Mouse (Mus musculus) embryo, embryonic 11 days (tissue): ENCODE results near the gene Plcl1.

Experiments
- DNase-seq: peaks from one replicate; pipeline ENCODE4 v3.0.0-alpha.2; 2015

Plcl1 gene

DNA sequence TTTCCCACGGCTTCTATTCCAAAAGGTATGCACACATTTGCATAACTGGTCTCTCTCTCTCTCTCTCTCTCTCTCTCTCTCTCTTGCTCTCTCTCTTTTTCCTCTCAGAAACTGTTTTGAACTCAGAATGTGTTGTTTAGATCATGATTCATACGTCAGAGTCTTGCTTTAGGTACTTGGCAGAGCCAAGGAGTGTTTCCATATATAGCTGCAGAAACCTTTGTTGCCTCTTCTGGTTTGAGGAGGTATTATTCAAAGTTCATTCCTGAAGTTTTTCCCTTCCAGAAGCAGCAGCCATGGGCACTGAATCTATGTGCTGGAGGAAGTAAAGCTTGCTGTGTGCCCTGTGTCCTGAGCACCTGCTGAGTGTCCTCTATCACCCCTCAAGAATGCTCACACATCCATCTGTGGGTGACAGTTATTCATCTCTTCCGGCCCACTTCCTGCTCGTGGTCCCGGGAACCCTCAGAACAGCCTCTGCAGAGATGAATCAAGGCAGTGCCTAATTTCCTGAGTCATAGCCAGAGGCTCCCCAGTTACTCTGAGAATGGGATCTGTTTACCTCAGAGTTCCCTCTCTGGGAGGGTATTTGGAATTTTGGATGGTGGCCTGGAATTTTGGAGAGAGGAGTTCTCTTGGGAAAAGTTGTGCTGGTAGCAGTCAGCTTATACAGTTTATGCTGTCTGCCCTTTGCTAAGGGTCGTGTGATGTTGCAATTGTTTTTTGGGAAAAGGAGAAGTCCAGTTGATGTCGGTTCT, 123.0 kb downstream of the Plcl1 start:
- no peak for DNase-seq

DNA sequence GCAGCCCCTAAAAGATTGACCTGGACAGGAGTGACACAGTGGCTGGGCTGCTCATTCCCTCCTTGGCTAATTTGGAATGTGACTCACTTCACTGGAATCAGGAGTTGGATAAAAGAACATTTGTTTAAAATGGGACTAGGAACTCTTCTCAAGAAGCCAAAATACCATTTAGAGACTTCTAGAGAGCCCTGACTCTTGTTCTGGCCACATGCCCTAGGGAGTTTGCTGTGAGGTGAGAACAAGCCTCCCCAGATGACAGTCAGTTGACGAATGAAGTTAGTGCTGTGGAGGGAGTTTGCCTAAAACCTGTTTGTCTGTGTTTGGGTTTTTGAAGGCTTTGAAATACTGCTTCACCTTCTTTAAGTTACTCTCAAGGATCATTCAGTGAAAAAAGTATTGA, 128.1 kb downstream of the Plcl1 start:
- no peak for DNase-seq

DNA sequence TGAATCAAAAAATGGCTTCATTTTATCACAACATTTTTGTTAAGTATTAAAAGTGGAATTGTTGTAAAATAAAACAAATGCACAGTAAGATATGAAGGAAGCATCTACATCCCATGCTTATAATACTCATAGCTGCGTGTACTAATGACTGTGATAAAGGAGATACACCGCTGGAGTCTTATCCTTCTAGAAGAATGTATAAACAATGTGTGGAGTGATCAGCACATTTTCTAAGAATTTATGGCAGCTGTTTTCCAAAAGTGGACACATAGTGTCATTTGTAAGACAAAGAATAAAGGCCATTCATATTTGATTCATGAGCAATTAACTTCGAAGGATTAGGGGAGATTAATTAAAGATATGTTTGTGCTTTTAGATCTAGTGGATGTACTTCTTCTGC, 148.7 kb downstream of the Plcl1 start:
- DNase-seq = no peak

DNA sequence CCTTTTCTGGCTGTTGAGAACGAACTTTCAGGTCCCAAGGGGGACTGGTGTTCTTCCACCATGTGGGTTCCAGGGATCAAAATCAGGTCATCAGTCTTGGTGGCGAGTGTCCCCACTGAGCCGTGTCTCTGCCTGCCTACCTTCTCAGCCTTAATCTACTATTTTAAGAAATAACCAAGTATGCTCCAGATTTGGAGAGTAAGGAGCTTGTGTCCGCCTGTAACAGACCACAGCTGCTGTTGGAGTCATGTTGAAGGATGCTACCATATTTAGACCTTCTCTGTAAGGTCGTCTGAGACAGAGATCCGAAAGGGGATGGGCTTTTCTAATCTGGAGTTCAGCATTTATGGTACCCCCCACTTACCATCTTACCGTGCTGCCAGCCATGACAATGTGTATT, 152.2 kb downstream of the Plcl1 start:
- DNase-seq = no peak

DNA sequence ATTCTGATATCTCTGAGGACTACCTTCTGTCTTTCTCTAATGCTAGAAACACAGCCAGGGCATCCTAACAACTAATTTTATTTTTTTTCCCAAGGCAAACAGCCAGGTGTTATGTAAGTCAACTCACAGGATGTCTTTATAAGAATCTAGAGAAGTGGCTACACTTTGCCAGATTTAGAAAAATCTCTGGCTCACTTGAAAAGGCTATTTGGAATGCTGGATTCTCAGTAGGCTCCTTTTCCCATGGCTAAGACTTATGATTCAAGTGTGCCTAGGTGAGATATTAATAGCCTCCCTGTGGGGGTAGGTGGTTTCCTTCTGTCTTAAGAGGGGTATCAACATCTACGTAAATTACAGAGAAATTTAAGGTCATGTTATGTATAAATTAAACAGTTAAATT, 152.7 kb downstream of the Plcl1 start:
- DNase-seq = no peak

DNA sequence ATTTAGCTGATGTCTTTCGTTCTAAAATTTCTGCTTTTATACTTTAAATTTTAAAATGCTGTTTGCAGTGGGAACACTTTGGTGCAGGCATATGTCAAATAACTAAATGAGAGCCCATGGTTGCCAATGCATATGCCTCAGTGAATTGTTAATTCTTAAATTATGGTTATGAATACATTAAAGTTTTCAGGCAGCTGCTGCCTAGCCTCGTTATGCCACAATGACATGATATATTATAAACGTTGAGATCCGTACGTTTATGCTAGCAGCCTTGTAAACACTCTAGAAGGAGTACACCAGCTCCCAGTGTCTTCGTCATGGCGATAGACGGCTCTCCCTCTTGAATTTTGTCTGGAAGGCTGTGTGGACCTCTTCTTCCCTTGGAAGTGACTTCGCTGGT, 154.3 kb downstream of the Plcl1 start:
- DNase-seq = no peak

DNA sequence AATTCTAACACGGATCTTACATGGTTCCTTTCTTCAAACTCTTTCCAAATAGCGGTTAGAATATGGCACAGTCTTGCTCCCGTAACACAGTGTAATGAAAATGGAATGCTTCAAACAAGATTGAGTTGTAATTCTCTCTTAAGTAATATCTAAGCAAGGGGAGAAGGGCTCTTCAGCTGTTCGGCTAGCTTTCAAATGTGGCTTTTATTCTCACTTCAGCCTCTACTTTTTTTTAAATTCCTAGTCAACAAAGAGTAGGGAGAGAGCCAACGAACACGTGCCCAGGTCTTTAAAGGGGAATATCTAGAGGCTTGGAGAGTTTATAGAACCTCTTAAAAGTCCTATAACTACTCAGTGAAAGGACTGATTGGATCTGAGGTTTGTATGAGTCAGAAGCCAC, 160.2 kb downstream of the Plcl1 start:
- DNase-seq = no peak

DNA sequence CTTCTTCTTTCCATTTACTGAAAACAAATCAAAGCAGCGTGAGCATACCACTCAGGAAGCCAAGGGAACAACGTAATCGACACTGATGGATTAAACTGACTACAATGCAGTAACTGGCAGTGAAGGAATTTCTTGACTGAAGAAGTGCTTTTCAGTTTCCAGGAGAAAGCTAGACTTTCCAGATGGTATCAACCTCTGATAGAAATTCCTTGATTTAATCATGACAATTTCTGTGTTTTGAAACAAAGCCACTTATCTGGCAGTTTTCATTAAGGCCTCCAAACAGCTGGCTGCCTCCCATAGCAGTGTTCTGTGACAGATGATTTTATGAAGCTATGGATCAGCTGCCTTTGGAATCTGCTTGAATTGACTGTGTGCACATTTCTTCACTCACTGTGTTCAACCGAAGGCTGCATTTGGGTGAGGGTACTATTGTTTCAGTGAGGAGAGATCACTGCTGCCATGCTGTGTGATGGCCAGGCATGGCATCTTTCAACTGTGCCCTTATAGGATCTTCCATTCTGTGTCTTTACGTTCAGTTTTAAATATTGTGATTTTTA, 162.2 kb downstream of the Plcl1 start:
- no peak for DNase-seq

DNA sequence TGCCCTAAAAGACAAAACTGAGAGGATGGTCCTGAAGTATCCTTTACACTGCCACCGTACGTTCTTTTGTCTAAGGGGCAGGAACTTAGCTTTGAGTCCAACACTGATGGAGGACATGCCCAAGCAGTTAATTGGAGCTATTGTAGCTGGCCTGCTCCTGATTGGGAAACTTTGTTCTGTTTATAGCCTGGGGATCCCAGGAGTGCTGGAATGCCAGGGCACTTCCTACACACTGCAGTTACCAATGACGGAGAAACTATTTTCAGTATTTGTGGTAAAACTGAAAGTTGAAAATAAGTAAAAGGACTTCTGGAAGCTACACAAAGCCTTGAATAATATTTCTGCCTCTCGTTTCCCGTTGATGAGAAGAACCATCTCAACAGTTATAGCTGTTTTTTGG, 164.5 kb downstream of the Plcl1 start:
- DNase-seq = no peak

DNA sequence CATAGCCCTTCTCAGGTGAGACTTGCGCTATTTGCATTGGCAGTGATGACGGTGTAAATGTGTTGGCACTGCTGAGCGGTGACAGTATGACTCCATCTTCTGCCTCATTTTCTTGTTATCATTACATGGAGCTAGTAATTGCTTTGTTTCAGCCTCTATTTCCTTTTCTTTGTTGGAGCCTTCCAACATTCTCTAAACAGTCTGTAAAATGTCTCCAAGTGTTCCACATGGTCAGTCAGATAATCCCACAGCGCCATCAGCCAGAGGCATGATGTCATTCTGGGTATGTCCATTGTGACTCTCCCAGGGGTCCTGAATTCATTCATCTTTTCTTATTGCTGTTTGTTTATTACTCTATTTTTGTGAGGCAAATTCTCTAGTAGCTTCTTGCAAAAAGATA, 165.7 kb downstream of the Plcl1 start:
- DNase-seq = no peak

DNA sequence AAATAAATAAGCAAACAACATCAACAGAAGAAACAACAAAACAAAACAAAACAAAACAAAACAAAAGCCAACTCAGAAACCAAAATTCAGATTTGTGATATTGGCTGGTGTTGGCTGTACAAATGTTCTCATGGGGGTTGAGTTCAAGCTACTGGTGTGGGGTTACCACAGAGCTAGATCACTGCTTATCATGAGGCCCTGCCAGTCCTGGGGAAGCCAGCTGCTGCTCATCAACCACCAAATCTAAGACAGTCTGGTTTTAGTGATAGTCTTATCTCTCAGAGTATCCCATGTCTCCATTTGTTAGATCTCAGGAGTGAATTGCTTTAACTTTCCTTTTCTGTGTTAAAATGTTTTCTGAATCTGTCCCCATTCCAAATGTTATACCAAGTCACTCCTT, 166.5 kb downstream of the Plcl1 start:
- DNase-seq = no peak

DNA sequence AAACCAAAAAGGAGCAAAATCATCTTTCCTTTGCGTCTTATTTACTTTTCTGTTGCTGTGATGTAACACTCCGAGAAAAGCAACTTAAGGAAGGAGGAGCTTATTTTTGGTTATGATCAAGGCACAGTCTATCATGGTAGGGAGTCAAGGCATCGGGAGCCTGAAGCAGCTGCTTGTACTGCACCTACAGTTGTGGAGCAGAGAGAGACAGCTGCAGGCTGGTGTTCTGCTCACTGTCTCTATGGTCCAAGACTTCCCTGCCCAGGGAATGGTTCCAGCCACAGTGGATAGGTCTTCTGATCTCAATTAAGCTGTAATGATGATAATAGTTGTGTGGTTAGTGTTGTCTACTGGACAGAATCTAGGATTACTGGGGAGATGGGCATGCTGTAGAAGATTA, 166.9 kb downstream of the Plcl1 start:
- no peak for DNase-seq

DNA sequence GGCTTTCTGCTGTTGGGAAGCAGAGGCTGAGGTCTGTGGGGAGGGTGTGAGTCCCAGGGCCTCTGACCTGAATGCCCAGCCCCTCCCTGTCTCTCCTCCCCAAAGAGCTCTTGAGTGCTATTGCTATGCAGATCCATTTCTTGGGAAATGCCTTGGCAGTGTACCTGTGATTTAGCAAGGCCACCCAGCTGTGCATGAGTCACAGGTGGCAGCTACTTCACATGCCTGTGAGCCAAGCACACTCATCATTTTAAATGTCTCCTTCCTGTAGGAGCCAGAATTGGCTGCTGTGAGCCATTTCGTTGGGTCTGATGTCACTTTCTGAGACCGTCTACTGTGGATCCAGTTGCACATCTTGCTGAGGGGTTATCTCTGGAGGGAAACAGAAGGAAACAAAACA, 170.2 kb downstream of the Plcl1 start:
- DNase-seq = no peak

DNA sequence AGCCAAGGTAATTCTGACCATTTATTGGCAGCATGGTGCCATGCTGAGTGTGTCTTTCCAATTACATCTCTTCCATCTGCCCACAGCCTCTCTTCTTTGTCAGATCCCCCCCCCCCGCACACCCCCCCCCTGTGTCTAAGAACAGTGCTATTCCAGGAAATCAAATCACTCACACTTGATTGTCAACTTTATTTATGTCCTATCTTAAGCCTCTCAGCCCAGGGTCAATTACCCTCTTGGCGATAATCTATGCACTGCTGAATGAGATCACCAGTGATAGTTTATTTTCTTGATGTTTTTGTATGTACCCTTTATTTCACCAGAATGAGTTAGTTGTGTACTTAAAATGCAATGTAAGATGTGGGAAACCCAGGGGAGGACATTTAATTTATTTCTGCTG, 176.0 kb downstream of the Plcl1 start:
- DNase-seq = no peak

DNA sequence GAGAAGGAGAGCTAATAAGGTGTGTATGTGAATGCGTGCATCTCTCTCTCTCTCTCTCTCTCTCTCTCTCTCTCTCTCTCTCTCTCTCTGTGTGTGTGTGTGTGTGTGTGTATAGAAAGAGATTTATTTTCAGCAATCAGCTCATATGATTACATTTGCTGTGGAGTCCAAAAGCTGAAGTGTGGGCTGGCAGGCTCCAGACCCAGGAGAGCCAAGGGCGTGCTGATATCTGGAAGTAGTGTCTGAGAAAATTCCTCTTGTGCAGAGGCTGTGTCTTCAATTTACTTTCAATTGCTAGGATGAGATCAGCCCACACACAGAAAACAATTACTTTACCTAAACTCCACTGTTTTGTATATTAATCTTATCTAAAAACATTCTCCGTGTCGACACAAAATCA, 179.7 kb downstream of the Plcl1 start:
- no peak for DNase-seq

DNA sequence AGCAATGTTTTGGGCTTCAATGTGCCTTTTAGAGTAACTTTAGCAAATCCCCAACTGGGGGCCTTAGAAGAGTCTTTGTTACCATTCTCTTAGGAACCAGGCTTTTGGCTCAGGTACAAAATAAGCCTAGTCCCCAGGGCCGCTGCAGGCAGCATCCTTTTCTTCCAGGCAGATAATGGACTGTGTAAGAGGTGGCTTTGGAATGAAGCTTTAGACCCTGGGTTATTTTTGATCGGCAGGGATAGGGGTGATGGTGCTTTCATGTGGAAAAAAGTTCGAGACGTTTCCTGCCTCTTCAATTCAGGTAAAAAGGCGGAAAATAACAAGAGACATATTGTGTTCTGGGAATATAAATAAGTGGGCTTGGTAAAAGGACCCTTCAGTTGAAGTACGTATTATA, 182.4 kb downstream of the Plcl1 start:
- DNase-seq = no peak

DNA sequence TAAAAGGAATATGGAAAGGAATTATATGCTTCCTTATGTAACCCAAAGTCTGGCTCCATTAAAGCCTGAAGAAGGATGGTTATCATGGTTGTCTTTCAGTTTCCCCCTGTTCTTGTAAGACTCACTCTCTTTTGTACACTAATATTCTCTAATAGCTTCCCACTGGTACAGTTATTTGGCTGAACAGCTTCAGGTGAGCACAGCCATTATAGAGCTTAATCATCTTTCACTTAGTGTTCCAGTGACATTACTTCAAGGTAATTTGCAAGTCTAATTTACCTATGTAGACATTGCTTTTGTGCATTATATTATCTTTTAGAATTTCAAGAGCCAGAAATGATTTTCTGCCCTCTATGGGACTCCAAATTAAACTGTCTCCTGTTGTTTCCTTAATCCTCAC, 184.3 kb downstream of the Plcl1 start:
- no peak for DNase-seq

DNA sequence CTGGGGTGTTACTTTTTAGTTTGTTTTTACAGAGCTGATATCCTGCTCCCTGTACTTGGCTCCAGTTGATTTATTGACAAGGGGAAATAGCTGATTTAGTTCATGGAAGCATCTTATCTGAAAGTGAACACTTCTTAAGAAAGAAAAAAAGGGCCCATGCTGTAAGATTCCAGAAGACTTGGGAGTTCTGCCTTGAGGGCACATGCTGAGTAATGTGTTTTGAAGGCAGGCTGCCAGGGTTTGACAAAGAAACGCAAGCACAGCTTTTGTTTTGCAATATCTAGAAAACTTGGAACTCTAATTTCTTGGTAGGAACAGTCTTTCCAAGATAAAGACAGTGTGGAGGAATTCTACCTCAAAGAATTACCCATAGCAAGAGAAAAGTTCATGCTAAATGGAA, 194.8 kb downstream of the Plcl1 start:
- DNase-seq = no peak

DNA sequence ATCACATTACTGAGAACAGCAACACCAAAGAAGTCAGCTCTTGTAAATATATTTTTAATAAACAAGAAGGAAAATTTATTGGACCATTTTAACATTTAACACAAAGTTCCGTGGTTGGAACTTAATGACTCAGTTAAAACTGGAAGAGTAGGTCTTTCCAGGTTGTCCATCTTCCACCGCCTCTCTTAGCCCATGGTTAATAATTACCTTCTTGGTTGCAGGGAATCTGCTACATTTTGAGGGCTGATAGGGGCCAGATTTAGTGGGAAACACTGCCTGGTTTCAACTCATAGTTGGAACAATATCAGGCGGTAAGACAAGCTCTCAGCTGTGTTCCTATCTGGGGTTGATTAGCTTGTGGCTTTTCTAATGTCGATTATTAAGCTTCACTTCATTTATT, 198.9 kb downstream of the Plcl1 start:
- DNase-seq = no peak

DNA sequence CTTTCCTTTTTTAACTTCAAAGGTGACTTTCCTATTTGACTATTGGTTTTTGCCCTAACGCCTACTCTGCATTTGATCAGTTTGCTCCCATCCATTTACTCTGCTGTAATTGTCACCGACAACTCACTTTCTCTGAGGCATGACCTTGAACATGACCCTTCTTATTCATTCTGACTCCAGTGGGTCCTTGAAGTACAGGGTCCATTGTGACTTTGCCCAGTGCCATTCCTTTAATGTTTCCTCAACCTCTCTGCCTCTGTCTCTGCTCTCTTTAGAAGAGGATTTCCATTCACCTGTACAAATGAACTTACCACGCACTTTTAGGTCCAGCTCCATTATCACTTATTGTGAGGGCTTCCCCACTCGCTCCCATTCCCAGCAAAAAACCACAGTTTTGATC, 199.7 kb downstream of the Plcl1 start:
- no peak for DNase-seq

DNA sequence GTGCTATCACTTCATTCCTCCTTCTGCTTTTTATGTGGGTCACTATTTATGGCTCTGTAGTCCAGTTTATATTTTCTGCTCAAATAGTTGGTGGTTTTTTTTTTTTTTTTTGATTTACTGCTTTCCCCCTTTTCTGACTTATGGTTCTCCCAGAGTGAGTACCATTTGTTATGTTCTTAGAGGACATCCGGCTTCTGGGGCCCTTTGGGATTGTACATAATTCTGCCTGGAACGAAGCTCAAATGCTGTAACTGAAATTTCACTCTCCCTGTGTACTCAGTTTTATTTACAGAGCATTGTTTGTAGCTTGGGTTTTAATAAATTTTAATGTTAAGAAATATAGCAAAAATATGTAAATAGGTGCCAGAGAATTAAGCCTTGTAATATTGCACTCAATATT, 200.2 kb downstream of the Plcl1 start:
- DNase-seq = no peak

DNA sequence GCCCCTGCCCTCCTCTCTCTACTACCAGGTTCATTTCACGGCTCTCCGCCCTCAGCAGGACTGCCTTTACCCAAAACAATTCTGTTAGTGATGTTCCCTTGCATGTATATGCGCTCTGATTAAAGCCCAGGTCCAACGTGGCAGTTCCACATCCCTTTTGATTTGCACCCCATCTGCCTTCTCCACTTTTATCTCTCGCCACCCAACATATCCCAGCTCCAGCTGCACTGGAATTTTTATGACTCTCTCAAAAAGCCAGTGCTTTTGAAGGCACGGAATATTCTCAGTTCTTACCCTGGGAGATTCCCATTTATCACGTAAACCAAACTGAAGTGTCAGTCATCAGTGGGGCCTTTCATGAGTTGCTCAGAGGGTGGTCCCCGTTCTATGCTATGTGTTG, 200.7 kb downstream of the Plcl1 start:
- DNase-seq = peak; percentile 19

DNA sequence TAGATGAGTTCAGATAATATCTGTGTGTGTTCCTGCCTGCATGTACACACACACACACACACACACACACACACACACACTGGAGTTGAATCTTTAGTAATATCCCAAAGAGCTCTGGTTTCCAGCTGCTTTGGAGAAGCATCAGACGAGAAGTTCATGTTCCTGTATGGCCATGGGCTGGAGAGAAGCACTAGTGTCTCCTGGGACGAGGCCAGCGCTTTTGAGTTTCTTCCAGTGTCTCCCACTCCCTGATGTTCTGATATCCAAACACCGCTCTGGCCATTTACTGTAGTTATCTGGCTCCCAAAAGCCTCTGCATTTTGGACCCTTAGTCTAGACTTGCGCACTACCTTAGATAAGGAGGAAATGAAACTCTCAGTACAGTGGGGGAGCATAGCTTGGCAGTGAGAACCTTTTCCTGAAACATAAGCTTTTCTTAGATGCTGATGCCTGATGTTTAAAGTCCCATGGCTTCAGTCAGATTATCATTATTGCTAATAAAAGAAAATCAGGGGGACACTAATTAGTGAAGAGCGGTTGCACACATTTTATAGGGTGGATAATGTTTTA, 207.1 kb downstream of the Plcl1 start:
- no peak for DNase-seq

DNA sequence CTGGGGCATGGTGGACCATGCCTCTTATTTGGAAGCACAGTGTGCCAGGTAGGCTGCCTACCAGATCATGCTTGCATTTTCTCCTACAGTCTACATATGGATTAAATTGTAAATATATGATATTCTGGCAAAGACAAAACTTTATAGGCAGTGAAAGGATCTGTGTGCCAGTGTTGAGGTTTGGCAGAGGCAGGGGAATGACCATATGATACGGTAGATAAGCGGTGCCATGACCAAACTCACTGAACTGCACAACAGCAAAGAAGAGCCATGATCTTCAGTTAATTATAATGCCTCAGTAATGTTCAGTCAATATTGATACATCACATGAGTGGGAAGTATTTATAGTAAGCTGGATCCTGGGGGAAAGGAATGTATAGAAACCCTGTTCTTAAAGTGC, 212.1 kb downstream of the Plcl1 start:
- no peak for DNase-seq
